Mouse (Mus musculus): ENCODE measurements around the gene Olah.

DNA sequence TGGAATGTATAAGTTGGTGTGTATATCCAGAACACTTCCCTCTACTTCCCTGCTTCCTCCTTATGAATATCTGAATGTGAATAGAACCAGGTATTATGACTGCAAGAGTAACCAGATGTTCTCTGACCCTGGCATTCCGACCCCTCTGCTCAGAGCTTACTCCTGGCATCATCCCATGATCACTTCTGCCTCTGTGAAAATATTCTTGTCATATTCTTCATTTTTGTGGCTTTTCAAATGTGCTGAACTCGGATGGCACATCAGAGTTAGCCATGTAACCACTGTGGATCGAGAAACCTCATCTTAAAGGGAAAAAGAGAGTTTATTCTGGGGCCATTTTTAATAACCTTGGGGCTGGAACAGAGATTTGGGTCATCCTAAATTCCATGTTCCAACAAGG is 25.5 kb upstream of the Olah start, which contains the start of gene Meig1:
- no peak for TF ChIP-seq CTCF (conservative IDR thresholded peaks at IDR 0.05 in 1 of 2, IDR thresholded peaks at IDR 0.05 in 1 of 2; ENCODE audit: low read depth in 2 of 2, low read length in 2 of 2)
- no peak for TF ChIP-seq MAFK (IDR thresholded peaks at IDR 0.05; ENCODE audit: insufficient replicate concordance, low read length)
- no peak for TF ChIP-seq MXI1 (IDR thresholded peaks at IDR 0.05; ENCODE audit: low read depth, low read length)
- no peak for TF ChIP-seq NELFE (IDR thresholded peaks at IDR 0.05; ENCODE audit: low read depth, low read length)
- no peak for TF ChIP-seq MEF2A (IDR thresholded peaks at IDR 0.05; ENCODE audit: borderline replicate concordance, low read depth, low read length)
- TF ChIP-seq ETS1 (conservative IDR thresholded peaks at IDR 0.05; ENCODE audit: low read depth, low read length), result no peak
- TF ChIP-seq POLR2A (IDR thresholded peaks at IDR 0.05; ENCODE audit: low read depth, low read length), result no peak
- no peak for TF ChIP-seq ZKSCAN1 (IDR thresholded peaks at IDR 0.05; ENCODE audit: borderline replicate concordance, low read depth, low read length)
- TF ChIP-seq EP300 (IDR thresholded peaks at IDR 0.05; ENCODE audit: low read length), result no peak
- no peak for TF ChIP-seq NRF1 (IDR thresholded peaks at IDR 0.05; ENCODE audit: low read depth, low read length)
- no peak for TF ChIP-seq RCOR1 (conservative IDR thresholded peaks at IDR 0.05; ENCODE audit: low read depth, low read length)
- TF ChIP-seq CHD2 (IDR thresholded peaks at IDR 0.05; ENCODE audit: low read length), result no peak

Measured in CH12.LX (cell line).